Mouse (Mus musculus) frontal cortex, postnatal 25 days (tissue): ENCODE measurements around the gene Cyp2c55.

Experiments used
- DNase-seq, 2 experiments: peaks; one replicate each; pipeline ENCODE4 v3.0.0; 2022; ENCODE audit warnings: low spot score in 2 of 2

Gene Cyp2c55

GRCm38 (mm10) chr19:39006715-39007114, at the start of gene Cyp2c55:
Gene Cyp2c55 (plus strand): TSS chr19:39007019.
- no peak for DNase-seq

- DNase-seq = no peak
These were observed 36.1 kb upstream of the Cyp2c55 start for GRCm38 (mm10) chr19:38970741-38971140.

DNA sequence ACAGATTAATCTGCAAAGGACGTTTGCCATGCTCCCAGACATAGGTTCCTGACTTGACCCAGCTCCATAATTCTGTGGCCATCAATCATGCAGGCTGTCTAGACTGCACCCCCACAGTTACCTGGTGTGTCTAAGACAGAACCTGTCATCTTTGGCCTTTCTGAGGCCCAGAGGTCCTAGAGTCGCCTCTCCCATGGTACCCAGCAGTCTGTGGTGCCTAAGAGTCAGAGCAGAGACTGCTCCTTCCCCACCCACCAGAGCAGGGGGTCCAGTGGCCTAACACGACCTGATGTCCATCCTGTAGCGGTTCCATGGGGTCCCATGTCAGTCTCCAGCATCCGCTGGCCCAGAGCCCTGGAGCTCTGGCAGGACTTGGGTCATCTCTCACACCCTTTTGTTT, 34.2 kb upstream of the Cyp2c55 start:
- DNase-seq = no peak

DNA sequence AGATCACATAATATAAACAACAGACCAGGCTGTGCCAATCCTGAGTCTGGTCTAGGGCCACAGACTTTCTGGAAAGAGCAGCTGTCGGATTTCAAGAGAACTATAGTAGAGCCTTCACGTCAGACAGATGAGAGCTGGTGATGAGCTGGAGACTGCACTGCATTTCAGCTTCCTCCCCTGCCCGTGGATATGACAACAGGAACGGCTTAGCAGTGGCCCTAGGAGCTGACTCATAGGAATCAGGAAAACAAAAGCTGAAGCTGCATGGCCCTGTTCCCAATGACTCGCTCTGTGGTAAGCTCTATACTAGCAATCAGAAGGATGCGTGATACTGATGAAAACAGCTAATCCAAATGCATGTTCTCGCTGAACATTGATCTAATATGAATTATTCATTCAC, 33.2 kb upstream of the Cyp2c55 start:
- DNase-seq = no peak

GRCm38 (mm10) chr19:38976269-38976668, 30.6 kb upstream of the Cyp2c55 start:
- DNase-seq = no peak

- peak; percentile 63 to 68 for DNase-seq
These were observed 24.9 kb upstream of the Cyp2c55 start for GRCm38 (mm10) chr19:38981966-38982365.

DNA sequence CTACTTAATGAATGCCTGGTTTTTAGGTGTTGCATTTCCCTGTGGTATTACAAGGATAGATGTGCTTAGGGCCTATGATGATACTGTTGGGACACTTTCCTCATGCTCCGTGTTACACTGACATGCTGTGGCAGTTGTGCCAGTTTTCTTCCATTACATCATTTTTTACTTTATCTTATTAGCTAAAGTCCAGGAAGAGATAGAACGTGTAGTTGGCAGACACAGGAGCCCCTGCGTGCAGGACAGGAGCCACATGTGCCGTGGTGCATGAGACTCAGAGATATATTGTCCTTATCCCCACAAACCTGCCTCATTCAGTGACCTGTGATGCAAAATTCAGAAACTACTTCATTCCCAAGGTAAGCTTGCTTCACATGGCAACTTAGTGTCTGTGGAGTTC, 8.6 kb upstream of the Cyp2c55 start:
- DNase-seq = no peak

- DNase-seq = no peak
These were observed 8.1 kb upstream of the Cyp2c55 start for GRCm38 (mm10) chr19:38998676-38999075.

GRCm38 (mm10) chr19:39005132-39005531, 1.7 kb upstream of the Cyp2c55 start:
- DNase-seq = no peak

- no peak for DNase-seq
These were observed 51.1 kb downstream of the Cyp2c55 start for GRCm38 (mm10) chr19:39057928-39058327.

DNA sequence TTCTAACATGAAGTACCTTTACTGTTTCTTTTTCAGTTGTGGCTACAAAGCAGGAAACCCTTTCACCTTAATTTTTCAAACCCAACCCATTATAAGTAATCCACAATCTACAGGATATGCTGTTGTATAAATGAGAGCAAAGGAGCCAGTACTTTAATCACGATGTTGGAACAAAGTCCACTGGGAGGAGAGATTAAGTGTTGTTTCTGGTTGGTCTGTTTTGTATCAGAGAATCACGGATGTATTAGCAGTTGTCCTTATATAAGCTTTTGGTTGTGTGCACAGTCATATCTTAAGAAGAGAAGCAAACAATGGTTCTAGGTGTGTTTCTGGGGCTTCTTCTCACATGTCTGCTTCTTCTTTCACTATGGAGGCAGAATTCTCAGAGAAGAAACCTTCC, 53.9 kb downstream of the Cyp2c55 start, which contains the start of gene Cyp2c65:
Cyp2c65 (plus strand) TSS at position 297 of the 400 bp plus-strand sequence.
- no peak for DNase-seq
